Mouse (Mus musculus) layer of hippocampus, adult 9-11 months (tissue): ENCODE data around the gene Mns1.

Source experiments
- DNase-seq: peaks from one replicate; pipeline ENCODE4 v3.0.0; 2022

The Mns1 gene

DNA sequence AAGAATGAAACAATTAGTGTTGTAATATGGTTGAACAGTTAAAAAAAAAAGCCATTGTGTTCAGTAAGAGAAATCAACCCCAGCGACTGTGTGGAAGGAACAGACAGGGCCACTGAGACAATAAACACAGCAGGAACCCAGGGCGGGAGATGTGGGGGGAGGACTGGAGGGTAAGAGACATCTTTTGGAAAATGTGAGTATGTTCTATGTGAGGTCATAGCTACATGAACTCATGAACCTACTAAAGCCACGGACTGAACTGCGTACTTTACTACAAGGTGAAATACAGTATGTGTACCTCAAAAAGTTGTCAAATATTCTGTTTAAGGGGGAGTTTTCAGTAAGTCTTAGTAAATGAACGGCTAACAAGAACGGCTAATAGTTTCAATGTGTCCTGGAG, 39.5 kb downstream of the Mns1 start:
- DNase-seq = no peak

- DNase-seq = no peak
These were observed 41.5 kb downstream of the Mns1 start for GRCm38 (mm10) chr9:72479276-72479675.

- no peak for DNase-seq
These were observed 50.7 kb downstream of the Mns1 start for GRCm38 (mm10) chr9:72488523-72488922.

- DNase-seq = no peak
These were observed 51.3 kb downstream of the Mns1 start for GRCm38 (mm10) chr9:72489131-72489530.

DNA sequence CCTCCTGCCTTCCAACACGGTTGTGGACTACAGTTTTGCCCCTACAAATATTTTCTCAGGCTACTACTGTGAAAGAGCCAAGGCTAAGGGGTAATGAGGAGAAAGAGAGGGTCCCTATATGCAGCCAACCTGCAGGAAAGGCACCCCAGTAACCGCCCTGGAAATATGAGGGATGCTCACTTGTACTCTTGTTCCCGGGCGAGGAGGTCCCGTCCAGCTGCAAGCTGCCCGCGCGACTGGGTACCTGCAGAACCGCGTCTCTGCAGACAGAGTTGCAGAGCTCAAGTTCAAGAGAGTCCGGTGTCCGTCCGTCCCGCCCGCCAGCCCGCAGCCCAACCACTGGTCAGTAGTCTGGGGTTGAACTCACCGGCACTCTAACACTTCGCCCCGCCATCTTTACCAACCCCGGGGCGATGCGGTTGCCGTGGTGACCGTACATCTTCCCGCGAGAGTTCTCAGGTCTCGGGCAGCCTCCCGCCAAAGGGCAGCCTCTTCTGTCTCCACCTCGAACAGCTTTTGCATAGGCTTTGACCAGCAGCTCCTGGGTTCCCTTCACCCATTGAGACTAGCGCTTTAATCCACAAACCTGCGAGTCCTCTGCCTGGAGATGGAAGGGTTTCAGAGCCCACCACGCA, 53.9 kb downstream of the Mns1 start:
- DNase-seq = peak; percentile 84

- DNase-seq = no peak
These were observed 54.4 kb downstream of the Mns1 start, which contains the start of gene Tex9 for GRCm38 (mm10) chr9:72492194-72492565. Tex9 (minus strand) TSS chr9:72492212.

- DNase-seq = no peak
These were observed 55.7 kb downstream of the Mns1 start for GRCm38 (mm10) chr9:72493465-72493864.

DNA sequence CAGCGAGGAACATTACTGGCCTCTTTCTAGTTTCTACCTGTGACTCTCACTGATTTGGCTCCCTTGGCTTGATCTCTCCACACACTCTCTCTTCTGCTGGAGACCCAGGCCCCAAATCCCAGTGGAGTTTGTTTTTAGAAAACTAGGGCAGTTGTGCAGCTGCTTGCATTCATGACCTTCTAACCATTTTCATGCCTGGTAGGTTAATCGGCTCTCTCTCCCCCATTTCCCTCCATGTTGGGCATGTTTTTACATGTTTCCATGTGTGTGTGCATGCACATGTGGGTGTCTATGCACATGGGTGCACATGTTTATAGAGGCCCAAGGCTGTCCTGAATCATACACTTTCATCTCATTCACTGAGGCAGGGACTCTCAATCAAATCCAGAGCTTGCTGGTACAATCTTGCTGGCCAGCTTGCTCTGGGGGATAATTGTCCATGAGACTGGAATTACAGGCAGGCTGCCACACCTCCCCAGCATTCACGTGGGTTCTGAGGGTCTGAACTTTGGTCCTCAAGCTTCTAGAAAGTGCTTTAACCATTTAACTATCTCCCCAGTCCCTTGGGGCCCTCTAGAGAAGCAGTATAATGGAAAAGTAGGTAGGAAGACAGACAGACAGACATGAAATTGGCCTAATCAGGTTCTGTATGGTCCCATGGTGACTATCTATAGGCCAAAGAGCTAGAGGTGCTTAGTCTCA, 56.3 kb downstream of the Mns1 start:
- no peak for DNase-seq

DNA sequence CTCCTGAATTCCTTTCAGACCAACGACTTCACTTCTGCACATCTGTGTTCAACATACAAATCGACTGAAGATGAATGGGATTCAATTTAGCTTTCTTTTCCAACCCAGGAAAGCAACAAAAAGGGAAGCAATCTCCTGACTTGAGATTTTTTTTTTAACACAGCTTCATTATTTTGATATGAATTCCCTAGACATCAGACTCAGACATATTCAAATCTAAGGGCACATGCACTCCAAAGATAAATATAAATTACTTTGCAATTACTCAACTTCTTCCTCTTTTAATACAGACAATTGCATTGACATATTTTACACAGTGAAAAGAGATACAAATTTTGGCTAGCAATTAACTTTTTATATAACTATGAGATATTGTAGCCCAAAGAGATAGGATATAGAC, 58.9 kb downstream of the Mns1 start:
- no peak for DNase-seq

GRCm38 (mm10) chr9:72497171-72497570, 59.4 kb downstream of the Mns1 start:
- no peak for DNase-seq
